Mouse (Mus musculus): ENCODE data around the gene Map2k1.
"Not testable (repeated sequence)": the region's sequence is repeated elsewhere in the genome, so short reads cannot be mapped to it uniquely, and the experiment has no call there.

The Map2k1 gene

DNA sequence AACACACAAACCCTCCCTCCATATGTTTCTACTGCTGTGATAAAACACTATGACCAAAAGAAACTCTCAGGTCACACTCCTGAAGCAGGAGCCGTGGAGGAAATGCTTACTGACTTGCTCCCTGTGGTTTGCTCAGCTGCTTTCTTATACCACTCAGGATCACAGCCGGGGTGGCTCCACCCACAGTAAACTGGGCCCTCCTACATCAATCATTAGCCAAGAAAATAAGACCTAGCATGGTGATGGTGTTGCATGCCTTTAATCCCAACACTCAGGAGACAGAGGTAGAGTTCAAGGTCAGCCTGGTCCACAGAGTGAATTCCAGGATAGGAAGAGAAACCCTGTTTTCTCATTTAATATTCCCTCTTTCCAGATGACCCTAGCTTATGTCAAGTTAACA is 53.5 kb downstream of the Map2k1 start:
- no peak for DNase-seq

DNA sequence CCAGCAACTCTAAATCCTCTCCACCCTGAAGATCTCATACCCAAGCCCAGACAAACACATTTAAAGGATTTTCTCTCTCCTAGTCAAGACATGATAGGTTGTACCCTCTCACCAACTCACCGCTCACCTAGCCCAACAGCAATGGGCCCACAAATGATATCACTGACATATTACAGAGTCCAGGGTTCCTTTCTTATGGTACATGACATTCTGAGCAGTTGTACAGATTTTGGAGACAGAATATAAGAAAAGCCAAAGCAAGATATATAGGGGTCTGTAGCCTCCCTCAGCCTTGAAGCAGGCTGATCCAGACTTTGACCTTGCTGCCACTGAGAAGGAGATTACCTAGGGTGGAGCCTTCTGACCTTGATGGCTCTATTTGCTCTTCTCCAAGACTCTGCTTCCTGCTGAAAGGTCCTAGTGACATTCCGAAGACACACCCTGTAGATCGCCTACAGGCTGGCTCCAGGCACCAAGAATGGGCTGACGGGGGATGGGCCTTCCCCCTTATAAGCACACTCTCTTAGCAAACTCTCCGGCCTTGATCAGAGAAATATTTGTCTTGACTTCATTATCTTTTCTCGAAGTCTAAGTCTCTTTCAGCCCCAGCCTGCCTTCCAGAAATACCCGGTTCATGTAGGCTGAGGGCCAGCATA is 54.5 kb downstream of the Map2k1 start:
- DNase-seq, result not testable (repeated sequence)

DNA sequence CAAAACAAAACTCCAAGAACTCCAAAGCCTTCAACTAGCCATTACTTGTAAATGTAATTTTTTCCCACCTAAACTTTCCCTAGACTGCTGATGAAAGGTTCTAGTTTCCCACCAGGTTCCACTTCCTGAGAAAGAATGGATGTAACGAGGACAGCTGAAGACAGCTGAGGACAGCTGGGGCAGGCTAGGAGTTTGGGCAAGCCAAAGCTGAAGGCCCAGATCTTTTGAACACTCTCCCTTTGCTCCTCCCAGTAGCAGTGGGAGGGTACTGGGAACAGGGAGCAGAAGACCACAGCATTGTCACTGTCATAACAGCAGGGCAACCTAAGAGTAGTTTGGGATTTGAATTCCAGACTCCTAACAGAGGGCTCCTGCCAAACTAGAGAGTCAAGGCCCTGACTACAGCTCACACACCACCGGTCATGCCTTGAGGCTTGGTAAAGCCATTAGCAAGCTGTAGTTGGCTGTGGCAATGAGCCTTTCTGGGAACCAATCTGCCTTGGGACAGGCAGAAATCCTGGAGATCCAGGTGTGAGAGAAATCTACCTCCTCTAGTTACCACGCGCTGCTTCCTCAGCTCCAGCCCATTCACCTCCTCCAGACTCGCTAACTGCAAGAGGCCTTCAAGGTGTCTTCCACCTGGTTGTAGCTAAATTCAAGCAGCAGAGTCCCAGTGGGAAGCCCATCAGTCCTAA is 55.2 kb downstream of the Map2k1 start:
- no peak for DNase-seq

DNA sequence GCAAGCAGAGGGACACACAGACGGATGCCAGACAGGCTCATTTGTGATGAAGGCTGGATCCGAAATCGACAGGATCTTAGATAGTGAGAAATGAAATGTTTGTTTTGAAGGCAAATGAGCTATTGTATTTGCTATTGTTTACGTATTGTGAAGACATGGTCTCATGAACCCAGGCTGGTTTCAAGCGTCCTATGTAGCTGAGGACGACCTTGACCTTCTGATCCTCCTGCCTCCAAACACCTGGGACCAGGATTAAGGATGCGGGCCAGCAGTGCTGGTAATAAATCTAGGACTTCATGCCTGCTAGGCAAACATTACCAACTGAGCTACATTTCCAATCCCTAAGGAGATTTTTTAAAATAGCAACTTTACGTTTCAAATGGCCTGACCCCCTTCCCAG is 55.9 kb downstream of the Map2k1 start:
- no peak for DNase-seq

DNA sequence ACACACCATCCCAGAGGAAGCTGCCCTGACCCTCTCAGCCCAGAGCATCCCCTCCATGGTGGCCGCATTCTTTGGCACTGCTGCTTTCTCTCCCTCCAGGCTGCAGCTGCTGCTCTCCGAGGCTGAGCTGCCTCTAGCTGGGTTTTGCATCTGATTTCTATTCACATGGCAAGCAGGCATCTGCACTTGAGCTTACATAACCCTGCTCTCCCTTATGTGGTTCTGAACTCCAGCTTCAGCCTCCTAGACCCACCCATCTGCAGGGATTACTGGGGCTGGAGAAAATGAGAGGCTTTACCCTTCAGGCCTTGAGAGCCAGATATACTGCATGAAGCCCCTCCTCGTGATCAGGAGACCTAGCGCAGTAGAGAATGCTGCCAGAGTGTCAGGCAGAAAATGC is 57.9 kb downstream of the Map2k1 start:
- peak; percentile 72 for DNase-seq

DNA sequence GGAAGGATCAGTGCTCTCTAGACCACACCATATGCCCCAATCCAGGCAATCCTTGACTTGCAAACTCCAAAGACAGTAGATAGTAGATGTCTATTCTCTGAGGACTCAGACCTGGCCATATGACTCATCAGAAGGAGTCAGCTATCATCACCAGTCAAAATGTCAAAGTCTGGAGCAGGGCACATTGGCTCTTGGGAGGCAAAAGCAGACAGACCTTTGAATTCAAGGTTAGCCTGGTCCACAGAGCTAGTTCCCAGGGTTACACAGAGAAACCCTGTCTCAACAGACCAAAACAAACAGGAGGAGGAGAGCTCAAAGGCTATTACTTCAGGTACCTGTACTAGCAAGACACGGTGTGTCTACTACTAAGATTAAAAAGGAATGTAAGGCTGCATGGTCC is 59.6 kb downstream of the Map2k1 start:
- no peak for DNase-seq

DNA sequence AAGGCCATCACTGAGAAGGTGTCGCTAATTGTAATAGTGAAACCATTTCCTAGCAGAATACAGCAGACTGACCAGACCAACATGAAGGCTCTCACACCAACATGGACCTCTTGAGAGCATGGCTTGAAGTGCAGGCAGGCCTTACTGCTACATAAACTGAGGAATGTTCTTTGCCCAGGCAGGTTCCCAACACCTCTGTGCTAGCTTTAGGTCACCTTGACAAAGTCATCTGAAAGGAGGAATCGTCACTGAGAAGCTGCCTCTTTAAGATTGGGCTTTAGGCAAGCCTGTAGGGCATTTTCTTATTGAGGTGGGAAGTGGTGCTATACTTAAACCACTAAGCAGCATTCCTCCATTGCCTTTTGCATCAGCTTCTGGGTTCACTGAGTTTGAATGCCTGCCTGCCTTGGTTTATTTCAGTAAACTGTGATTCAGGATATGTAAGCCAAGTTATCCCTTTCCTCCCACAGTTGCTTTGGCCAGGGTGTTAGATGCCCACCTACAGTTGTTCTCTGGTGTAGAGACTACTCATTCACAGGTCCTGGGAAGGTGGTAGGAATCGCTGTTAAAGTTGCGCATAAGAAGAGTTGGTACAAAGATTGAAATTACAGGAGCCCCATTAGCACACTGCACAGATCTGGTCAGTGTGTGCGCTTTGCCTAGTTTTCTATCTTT is 69.1 kb downstream of the Map2k1 start:
- no peak for DNase-seq

DNA sequence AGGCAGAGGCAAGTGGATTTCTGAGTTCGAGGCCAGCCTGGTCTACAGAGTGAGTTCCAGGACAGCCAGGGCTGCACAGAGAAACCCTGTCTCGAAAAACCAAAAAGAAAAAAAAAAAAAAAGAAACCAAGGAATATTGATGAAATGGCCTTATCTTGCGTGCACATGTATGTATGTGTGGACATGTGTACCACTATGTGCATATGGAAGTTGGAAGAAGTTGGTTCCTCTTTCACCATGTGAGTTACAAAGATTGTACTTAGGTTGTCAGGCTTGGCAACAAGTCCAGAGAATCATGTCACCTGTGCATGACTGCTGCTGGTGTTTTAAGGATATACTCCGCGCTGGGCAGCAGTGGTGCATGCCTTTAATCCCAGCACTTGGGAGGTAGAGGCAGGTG is 70.1 kb downstream of the Map2k1 start:
- DNase-seq, result not testable (repeated sequence)

DNA sequence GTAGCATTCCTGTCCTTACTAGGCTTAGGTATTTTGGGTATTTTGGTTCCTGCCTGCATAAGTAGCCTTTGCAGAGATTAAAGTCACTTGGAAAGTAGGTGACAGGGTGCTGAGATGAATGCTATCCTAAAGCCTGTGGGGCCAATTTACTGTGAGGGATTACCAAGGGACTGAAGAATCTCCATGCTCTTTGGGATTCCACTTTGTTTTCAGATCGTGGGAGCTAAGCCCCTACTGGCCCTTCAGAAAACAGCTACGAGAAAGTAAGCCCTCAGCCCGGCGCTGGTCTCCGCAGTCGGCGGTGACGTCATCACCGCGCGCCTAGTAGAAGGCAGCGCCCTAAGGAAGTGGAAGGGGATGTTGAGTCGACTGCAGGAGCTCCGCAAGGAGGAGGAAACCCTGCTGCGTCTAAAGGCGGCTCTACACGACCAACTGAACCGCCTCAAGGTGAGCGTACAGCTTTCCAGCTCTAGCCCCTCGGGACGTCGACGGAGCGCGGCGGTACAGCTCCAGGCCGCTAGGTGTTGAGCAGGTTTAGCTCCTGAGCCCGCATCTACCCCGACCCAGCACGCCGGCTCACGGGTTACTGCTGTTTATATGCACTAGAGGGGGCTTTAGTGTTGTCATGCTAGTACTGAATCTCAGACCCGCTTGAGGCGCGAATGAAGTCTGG is 74.3 kb downstream of the Map2k1 start, which contains the start of gene Snapc5:
Gene Snapc5 (plus strand): TSS at position 301 of the 673 bp plus-strand sequence.
- peak; percentile 92 for DNase-seq

DNA sequence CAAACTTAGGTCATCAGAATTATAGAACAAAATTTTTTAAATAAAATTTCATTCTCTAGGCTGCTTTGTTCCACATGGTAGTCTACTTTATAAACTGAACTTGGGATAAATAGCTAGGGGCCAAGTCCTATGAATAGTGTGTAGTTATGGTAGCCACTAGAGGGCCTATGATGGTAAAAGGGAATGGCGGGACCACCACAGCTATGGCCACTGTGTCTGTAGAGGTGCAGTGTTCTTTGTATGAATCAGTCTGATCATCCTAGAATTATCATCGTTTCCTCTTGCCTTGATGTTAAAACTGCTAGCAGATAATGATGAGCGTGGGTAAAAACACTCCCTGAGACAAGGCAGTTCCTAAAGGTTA is 74.8 kb downstream of the Map2k1 start:
- DNase-seq, result no peak

DNA sequence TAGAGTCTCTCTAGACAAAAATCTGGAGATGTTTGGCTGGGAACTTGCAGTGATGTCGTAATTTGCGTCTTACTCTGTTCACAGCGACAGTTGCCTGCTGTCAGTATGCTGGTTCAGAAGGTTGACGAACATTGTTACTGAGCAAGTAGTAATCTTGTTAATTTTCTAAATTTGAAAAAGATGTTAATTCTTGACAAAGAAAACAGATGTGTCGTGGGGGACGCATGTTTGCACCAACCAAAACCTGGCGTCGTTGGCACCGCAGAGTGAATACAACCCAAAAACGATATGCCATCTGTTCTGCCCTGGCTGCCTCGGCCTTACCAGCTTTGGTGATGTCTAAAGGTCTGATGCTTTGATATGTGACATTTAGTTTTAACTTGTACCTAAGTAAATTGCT is 78.1 kb downstream of the Map2k1 start:
- DNase-seq, result no peak

DNA sequence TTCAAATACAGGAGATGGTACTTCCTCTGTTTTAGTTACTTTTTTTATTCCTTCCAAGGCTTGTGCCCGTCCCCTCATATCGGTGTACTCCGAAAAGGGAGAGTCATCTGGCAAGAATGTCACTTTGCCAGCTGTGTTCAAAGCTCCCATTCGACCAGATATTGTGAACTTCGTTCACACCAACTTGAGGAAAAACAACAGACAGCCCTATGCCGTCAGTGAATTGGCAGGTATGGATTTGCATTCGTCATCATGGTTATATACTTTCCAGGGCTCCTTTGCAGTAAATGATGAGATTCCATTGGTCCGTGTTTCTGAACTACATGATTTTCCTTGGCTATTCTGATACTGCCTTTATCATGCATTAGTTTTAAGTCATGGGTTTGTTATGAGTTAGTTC is 78.7 kb downstream of the Map2k1 start:
- DNase-seq, result no peak

DNA sequence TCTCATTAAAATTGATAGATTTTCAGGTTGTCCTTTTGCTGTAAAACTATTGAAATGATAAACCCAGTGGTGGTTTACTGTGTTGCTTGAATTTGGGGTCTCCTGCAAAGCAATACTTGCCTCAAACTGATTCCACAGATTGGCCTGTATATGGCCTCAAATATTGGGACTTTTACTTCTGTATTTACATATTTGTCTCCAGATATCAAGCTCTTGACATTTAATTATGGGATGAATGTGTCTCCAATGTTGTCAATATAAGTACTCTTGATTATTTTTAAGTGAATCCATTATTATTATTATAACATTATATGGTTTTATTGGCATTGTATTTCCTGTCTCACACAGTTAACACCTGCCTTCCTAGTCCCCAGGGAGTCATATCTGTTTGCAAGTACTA is 79.1 kb downstream of the Map2k1 start:
- DNase-seq, result no peak

DNA sequence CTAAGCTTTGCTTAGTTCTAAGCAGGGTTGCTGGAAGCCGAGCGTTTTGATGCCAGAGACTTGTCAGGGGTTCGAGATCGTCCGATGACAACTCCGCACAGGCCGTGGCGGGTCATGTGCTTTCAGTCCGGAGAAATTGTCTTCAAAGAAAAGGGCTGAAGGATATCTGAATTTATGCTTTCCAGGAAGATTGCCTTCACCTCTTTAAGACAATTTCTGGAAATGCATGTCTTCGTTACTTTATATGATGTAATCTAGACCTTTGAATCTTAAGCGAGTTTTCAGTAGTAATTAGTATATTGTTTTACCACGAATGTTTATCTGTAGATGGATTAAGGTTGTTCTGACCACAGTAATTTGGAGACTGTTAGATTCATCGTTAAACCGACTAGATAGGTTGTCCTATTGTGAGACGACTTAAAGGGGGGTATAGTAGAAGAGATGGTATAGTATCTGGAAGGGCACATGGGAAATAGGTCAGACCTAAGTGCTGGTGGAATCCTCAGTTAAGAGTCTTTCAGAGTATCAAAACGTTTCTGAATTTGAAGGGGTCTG is 79.7 kb downstream of the Map2k1 start:
- no peak for DNase-seq

DNA sequence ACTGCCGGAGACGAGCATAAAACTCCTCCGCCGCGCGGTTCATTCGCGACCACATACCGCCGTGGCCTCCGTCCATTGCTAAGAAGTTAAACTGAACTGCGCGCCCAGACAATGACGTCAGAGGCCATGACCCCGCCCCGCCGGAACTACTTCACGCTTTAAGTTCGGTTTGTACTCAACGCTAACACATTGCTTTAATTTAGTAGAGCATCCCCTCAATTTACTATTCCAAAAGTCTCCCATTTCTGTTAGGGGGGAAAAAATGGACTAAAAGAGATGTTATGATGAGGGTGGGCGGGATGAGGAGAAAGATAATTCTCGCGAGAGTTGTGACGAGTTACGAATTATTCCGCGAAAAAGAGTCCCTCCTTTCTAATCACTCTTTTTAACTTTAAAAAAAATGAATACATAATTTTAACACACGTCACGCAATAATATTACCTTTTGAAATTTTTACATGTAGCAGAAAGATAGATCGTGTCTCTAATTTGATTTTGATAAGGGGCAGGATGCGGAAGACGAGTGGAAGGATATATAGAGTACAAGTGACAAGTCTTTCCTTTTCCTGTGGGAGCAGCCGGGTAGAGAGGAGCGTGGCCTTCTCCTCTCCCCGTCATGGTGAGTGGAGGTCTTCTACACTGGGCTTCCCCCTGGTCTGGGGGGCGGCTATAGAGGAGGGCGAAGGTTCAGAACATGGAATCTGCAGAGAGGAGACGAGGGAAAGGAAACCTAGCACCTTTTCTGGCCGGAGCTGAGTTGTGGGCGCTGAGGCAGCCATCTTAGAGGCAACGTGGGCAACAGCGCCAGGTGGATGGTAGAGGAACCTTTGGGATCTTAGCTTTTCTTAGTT is 80.4 kb downstream of the Map2k1 start, which contains the start of the genes Zwilch and Rpl4:
Gene Zwilch (minus strand): TSS at position 289 of the 850 bp plus-strand sequence.
Gene Rpl4 (plus strand): TSS at position 560 of the 850 bp plus-strand sequence.
- DNase-seq, result peak; percentile 76

DNA sequence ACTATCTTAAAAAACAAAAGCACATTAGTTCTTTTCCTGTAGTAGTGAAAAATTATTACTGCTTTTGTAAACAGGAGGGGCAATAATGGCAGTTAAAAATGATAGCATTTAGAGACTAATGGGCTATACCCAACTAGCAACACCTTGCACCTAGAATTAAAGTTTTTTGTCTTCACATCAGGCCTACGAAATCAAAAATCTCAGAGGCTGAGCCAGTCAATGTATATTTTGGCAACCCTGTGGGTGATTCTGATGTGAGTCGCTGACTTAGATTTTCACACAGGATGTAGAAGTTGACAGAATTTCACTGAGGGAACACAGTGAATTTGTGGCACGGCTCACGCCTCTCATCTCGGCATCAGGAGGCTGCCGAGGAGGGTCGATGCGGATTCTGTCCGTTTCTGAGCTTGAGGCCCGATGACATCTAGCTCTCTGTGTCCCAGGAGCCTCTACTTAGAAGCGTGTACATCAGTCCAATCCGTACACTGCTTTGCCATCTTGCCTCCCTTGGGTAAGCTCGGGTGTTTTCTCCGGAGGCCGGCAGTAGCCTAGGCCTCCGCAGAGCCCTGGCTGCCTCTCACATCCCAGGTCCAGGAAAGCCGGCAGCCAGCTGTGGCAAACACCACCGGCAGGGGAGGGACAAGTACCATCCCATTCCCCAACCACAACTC is 81.2 kb downstream of the Map2k1 start:
- DNase-seq, result no peak

DNA sequence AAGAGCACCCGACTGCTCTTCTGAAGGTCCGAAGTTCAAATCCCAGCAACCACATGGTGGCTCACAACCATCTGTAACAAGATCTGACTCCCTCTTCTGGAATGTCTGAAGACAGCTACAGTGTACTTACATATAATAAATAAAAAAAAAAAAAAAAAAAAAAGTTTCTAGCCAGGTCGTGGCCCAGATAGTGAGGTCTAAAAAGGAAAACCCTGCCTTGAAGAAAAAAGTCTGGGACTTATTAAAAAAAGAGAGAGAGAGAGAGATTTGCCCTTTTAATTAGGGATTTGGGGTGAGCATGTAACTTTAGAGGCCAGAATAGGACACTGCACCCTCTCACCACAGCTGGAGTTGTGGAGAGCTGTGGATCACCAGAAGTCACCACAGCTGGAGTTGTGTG is 83.5 kb downstream of the Map2k1 start:
- DNase-seq, result not testable (repeated sequence)

DNA sequence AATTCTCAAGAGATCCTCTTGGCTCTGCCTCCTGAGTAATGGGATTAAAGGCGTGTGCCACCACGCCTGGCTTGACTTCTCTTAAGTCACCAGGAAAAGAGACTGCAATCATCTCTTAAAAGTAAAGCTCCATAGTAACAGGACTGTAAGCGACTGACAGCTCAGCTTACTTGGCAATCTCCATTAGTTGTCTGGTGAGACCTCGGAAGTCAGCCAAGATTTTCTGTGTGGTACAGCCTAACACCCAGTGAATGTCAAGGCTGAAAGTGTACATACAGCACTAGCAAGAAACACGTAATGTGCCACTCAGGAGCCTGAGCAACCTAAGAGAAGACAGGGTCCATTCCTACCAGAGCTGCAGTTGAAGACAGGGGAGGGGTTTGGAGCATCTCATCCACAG is 93.0 kb downstream of the Map2k1 start:
- DNase-seq, result no peak

DNA sequence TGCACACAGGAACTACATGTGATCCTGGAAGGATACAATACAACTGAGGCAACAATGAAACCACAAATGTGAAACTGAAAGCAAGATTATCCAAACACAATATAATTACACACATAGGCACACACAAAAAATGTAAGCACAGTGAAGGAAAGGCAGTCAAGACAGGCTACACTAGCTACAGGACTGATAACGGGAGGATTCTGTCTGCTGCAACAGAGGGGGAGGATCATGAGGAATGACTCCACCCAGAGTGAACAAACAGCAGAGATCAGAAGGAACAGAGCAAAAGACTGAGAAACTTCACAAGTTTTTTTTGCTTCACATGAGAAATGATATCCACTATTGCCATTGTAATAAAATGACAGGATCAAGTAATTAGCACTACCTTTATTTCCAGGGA is 96.8 kb downstream of the Map2k1 start:
- DNase-seq, result no peak

DNA sequence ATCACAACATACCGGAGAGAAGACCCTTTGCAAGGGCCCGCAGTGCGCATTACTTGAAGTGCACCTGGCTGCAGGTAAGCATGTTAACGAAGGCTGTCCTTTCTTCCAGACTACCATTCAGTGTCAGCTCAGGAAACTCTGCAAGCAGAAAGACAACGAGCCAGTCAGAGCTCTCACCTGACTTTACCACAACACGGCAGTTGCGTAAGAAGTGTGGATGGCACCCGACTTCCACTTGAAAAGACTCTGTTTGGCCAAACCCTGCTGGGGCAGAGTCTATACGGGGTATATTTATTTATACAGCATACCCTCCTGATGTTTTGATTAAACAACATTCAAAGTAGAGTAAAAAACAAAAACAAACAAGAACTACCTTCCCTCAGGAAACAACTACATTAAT is 113.6 kb downstream of the Map2k1 start:
- no peak for DNase-seq

DNA sequence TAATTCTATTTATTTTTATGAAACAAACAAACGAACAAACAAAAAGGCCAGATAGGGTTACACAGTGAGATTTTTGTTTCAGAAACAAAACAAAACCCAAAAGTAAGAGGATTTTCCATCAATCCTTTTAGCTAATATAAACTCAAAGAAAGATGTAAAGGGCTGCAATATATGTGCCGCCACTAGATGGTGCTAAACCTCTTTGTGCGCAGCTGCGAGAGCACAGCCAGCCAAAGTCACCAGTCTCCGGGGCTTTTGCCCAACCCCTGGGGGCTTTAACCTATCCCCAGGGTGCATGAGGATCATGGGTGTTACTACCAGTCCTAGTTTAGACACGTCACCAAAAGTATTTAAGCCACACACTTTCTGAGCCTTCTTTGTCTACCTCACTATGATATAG is 114.5 kb downstream of the Map2k1 start:
- DNase-seq, result peak; percentile 13
